Mouse (Mus musculus): ENCODE data around the gene Slc34a3. TPM values are rescaled to one million over a fixed set of nuclear protein-coding genes. Genes with fewer than 3 reads are reported as not detected.

Gene Slc34a3
- polyA plus RNA-seq, 1 experiment = not detected

- no peaks in the 10 kb centered on the region; the same call in 1 of the 2 replicates for H3K4me1 ChIP-seq (ENCODE audit: control insufficient read depth, insufficient read depth, low read length)
- no peak for TF ChIP-seq CTCF (IDR thresholded peaks at IDR 0.05; ENCODE audit: control insufficient read depth, insufficient read depth, low read length)
- no peak for TF ChIP-seq POLR2A (IDR thresholded peaks at IDR 0.05; ENCODE audit: borderline replicate concordance, control insufficient read depth, low read depth, low read length)
These were observed 15.7 kb downstream of the Slc34a3 start, which contains the start of gene Fam166a for GRCm38 (mm10) chr2:25218445-25218844. Gene Fam166a, plus strand, starts transcription at chr2:25218745.

GRCm38 (mm10) chr2:25217666-25218065 lies 16.5 kb downstream of the Slc34a3 start:
- TF ChIP-seq CTCF (IDR thresholded peaks at IDR 0.05; ENCODE audit: control insufficient read depth, insufficient read depth, low read length) (no peak), POLR2A (IDR thresholded peaks at IDR 0.05; ENCODE audit: borderline replicate concordance, control insufficient read depth, low read depth, low read length) (no peak)
- H3K4me1 ChIP-seq (ENCODE audit: control insufficient read depth, insufficient read depth, low read length) = no peaks in the 10 kb centered on the region; the same call in 1 of the 2 replicates
- 69% methylated on average over 2 of the region's 2 CpGs for WGBS
- H3K27ac ChIP-seq (ENCODE audit: control insufficient read depth, insufficient read depth, low read depth, low read length, poor library complexity) = no peak overlapping the region
- H3K4me3 ChIP-seq (replicated peaks; ENCODE audit: control insufficient read depth, low read depth, low read length) = no peak overlapping the region

More at GRCm38 (mm10) chr2:25218445-25218844, 15.7 kb downstream of the Slc34a3 start, which contains the start of gene Fam166a:
- Histone ChIP-seq H3K4me3 (replicated peaks; ENCODE audit: control insufficient read depth, low read depth, low read length) (no peak within 1 kb of the TSS), H3K27ac (ENCODE audit: control insufficient read depth, insufficient read depth, low read depth, low read length, poor library complexity) (no peak within 1 kb of the TSS)

GRCm38 (mm10) chr2:25214444-25214843 lies 19.7 kb downstream of the Slc34a3 start, which contains the start of gene Stpg3:
Gene Stpg3, minus strand, starts transcription at chr2:25214637.
- no peak for TF ChIP-seq POLR2A (IDR thresholded peaks at IDR 0.05; ENCODE audit: borderline replicate concordance, control insufficient read depth, low read depth, low read length)
- Histone ChIP-seq H3K4me1 (ENCODE audit: control insufficient read depth, insufficient read depth, low read length) (no peaks in the 10 kb centered on the region; the same call in 1 of the 2 replicates), H3K27ac (ENCODE audit: control insufficient read depth, insufficient read depth, low read depth, low read length, poor library complexity) (no peak within 1 kb of the TSS), H3K4me3 (replicated peaks; ENCODE audit: control insufficient read depth, low read depth, low read length) (no peak within 1 kb of the TSS)
- WGBS = 76% methylated on average over 3 of the region's 3 CpGs

- Histone ChIP-seq H3K27ac (ENCODE audit: control insufficient read depth, insufficient read depth, low read depth, low read length, poor library complexity) (no peak overlapping the region), H3K4me1 (ENCODE audit: control insufficient read depth, insufficient read depth, low read length) (no peaks in the 10 kb centered on the region; the same call in 1 of the 2 replicates), H3K4me3 (replicated peaks; ENCODE audit: control insufficient read depth, low read depth, low read length) (no peak overlapping the region)
- no peak for TF ChIP-seq POLR2A (IDR thresholded peaks at IDR 0.05; ENCODE audit: borderline replicate concordance, control insufficient read depth, low read depth, low read length)
- TF ChIP-seq CTCF (IDR thresholded peaks at IDR 0.05; ENCODE audit: control insufficient read depth, insufficient read depth, low read length) = no peak
- 81% methylated on average over 23 of the region's 23 CpGs for WGBS
These were observed 20.8 kb downstream of the Slc34a3 start for GRCm38 (mm10) chr2:25213266-25213865.

- TF ChIP-seq POLR2A (IDR thresholded peaks at IDR 0.05; ENCODE audit: borderline replicate concordance, control insufficient read depth, low read depth, low read length) (peak; percentile 88; the same call in 1 of the 2 replicates), CTCF (IDR thresholded peaks at IDR 0.05; ENCODE audit: control insufficient read depth, insufficient read depth, low read length) (no peak)
- Histone ChIP-seq H3K27ac (ENCODE audit: control insufficient read depth, insufficient read depth, low read depth, low read length, poor library complexity) (peak within 1 kb of the TSS; percentile 88), H3K4me1 (ENCODE audit: control insufficient read depth, insufficient read depth, low read length) (no peaks in the 10 kb centered on the region; the same call in 1 of the 2 replicates), H3K4me3 (replicated peaks; ENCODE audit: control insufficient read depth, low read depth, low read length) (peak within 1 kb of the TSS; percentile 87)
- under 1% methylated on average over 44 of the region's 44 CpGs for WGBS
These were observed 23.0 kb downstream of the Slc34a3 start, which contains the start of gene Nelfb for GRCm38 (mm10) chr2:25211121-25211670. Gene Nelfb, minus strand, starts transcription at chr2:25211489.

GRCm38 (mm10) chr2:25210686-25211085 lies 23.5 kb downstream of the Slc34a3 start:
- WGBS = under 1% methylated on average over 24 of the region's 24 CpGs
- Histone ChIP-seq H3K27ac (ENCODE audit: control insufficient read depth, insufficient read depth, low read depth, low read length, poor library complexity) (peak overlapping the region; percentile 88), H3K4me1 (ENCODE audit: control insufficient read depth, insufficient read depth, low read length) (no peaks in the 10 kb centered on the region; the same call in 1 of the 2 replicates), H3K4me3 (replicated peaks; ENCODE audit: control insufficient read depth, low read depth, low read length) (peak overlapping the region; percentile 87)
- TF ChIP-seq POLR2A (IDR thresholded peaks at IDR 0.05; ENCODE audit: borderline replicate concordance, control insufficient read depth, low read depth, low read length) (no peak), CTCF (IDR thresholded peaks at IDR 0.05; ENCODE audit: control insufficient read depth, insufficient read depth, low read length) (no peak)

GRCm38 (mm10) chr2:25207593-25207992 lies 26.6 kb downstream of the Slc34a3 start:
- no peak for TF ChIP-seq CTCF (IDR thresholded peaks at IDR 0.05; ENCODE audit: control insufficient read depth, insufficient read depth, low read length)
- Histone ChIP-seq H3K4me3 (replicated peaks; ENCODE audit: control insufficient read depth, low read depth, low read length) (no peak overlapping the region), H3K27ac (ENCODE audit: control insufficient read depth, insufficient read depth, low read depth, low read length, poor library complexity) (no peak overlapping the region), H3K4me1 (ENCODE audit: control insufficient read depth, insufficient read depth, low read length) (no peaks in the 10 kb centered on the region; the same call in 1 of the 2 replicates)
- WGBS = 86% methylated on average over 1 of the region's 1 CpGs

- Histone ChIP-seq H3K4me3 (replicated peaks; ENCODE audit: control insufficient read depth, low read depth, low read length) (no peak overlapping the region), H3K4me1 (ENCODE audit: control insufficient read depth, insufficient read depth, low read length) (no peaks in the 10 kb centered on the region), H3K27ac (ENCODE audit: control insufficient read depth, insufficient read depth, low read depth, low read length, poor library complexity) (no peak overlapping the region)
- WGBS = 52% methylated on average over 4 of the region's 4 CpGs
- TF ChIP-seq CTCF (IDR thresholded peaks at IDR 0.05; ENCODE audit: control insufficient read depth, insufficient read depth, low read length) (peak; percentile 24; the same call in 1 of the 2 replicates), POLR2A (IDR thresholded peaks at IDR 0.05; ENCODE audit: borderline replicate concordance, control insufficient read depth, low read depth, low read length) (no peak)
These were observed 30.4 kb downstream of the Slc34a3 start for GRCm38 (mm10) chr2:25203631-25204214.

Data from bone marrow, adult 2 months (tissue).